Mouse (Mus musculus) cortical plate, adult 2 months (tissue): ENCODE data around the gene As3mt. TPM values are rescaled to one million over a fixed set of nuclear protein-coding genes. Genes with fewer than 3 reads are reported as not detected.
"Not testable (repeated sequence)": the region's sequence is repeated elsewhere in the genome, so short reads cannot be mapped to it uniquely, and the experiment has no call there.

Source experiments
- H3K27ac ChIP-seq: fragments of 200-500 bp; 2 replicates; pipeline ENCODE4 v1.5.1; 2012; ENCODE audit warnings: low read length, control low read depth, inconsistent platforms; ENCODE audit not compliant: insufficient read depth
- H3K4me1 ChIP-seq: fragments of 200-500 bp; 2 replicates; pipeline ENCODE4 v1.6.1; 2011; ENCODE audit warnings: low read length; ENCODE audit not compliant: control insufficient read depth, insufficient read depth
- H3K4me3 ChIP-seq: fragments of 200-500 bp; 2 replicates; pipeline ENCODE4 v1.5.1; 2011; ENCODE audit warnings: mild to moderate bottlenecking, low read length, control low read depth; ENCODE audit not compliant: insufficient read depth
- CTCF ChIP-seq: fragments of 200-500 bp; IDR thresholded peaks from 2 replicates; pipeline ENCODE4 v1.5.1; 2011; ENCODE audit warnings: mild to moderate bottlenecking, control low read depth, low read length; ENCODE audit not compliant: insufficient read depth; ENCODE audit errors: extremely low read depth
- POLR2A ChIP-seq: fragments of 200-500 bp; IDR thresholded peaks from 2 replicates; pipeline ENCODE4 v1.6.1; 2011; ENCODE audit warnings: mild to moderate bottlenecking, low read length, control low read depth; ENCODE audit not compliant: insufficient read depth; ENCODE audit errors: extremely low read depth
- polyA plus RNA-seq: library from polyadenylated mRNA; depleted of rRNA; stranded (reverse); fragments of >200 nt; gene quantifications from 2 replicates; pipeline ENCODE4 v1.2.3, GENCODE M21; 2012

As3mt gene
- polyA plus RNA-seq, 1 experiment, result 15.5 TPM

DNA sequence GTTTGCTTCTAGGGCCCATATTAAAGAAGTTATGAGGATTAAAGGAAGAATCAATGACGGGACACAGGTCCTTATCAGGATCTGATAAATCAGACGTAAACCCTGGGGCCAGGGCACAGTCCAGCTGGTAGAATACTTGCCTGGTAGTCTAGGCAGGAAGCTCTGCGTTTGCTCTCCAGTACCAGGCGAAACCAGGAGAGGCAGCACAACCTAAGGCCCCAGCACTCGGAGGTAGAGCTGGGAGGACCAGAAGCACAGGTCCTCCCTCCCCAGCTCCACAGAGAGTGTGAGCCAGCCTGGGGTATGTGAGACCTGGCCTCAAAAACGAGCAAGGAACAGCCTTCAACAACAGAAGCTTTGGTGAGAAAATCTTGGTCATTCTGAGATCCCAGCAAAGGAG lies 34.3 kb downstream of the As3mt start:
- no peaks in the 10 kb centered on the region for H3K4me1 ChIP-seq
- H3K27ac ChIP-seq, result no peak overlapping the region
- no peak overlapping the region for H3K4me3 ChIP-seq
- TF ChIP-seq POLR2A, result no peak
- no peak for TF ChIP-seq CTCF

DNA sequence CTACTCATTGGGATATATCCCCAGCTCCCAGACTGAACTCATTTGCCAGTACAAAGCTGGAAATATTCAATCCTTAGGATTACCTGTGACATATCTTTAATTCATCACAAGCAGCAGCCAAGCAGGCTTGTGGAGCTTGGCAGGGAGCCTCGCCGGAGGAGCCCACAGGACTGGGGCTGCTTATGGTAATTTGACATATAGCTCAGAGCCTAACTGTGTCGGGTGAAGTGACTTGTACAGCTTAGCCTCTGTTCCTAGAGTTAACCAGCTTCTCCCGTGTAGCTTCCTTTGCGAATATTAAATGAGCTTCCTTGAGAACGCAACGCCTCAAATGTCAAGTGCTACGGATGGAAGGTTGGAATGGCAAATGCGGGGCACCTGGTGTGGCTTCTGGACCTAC lies 37.4 kb downstream of the As3mt start:
- Histone ChIP-seq H3K4me3 (no peak overlapping the region), H3K27ac (no peak overlapping the region), H3K4me1 (no peaks in the 10 kb centered on the region)
- TF ChIP-seq CTCF (no peak), POLR2A (no peak)

DNA sequence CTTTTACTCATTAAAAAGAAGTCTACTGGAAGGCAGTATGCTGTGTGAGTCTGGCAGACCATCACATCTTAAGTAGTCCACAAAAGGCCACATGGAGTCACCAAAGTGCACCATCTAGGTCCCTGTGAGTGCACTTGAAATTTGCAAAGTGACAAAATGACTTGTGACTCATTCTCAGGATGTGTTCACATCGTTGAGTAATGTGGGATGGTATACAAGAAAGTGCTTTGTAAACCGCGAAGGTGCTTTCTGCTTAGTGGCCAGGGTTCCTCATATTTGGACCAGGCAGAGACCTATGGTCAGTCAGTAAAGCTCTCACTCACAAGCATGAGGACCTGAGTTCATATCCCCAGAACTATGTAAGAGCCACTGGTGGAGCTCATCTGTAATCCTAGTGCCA lies 40.5 kb downstream of the As3mt start:
- TF ChIP-seq CTCF, result no peak
- no peak for TF ChIP-seq POLR2A
- Histone ChIP-seq H3K4me3 (no peak overlapping the region), H3K4me1 (no peaks in the 10 kb centered on the region), H3K27ac (no peak overlapping the region)

DNA sequence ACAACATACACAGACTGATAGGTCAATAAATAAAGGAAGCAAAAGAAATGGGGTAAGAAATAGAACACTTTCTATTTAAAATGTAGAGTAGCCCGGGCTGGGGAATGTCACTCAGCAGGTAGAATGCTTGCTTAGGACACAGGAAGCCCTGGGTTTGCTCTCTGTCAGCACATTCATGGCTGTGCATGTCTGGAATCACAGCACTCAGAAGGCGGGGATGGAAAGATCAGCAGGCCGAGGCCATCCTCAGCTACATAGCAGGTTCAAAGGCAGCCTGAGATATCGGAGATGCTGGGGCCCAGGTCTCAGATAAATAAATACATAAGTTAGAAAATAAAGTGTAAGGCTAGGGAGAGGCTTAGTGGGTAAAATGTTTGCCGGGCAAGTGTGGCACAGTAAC lies 45.0 kb downstream of the As3mt start:
- TF ChIP-seq CTCF, result no peak
- no peak for TF ChIP-seq POLR2A
- Histone ChIP-seq H3K4me3 (no peak overlapping the region), H3K27ac (no peak overlapping the region), H3K4me1 (no peaks in the 10 kb centered on the region)

DNA sequence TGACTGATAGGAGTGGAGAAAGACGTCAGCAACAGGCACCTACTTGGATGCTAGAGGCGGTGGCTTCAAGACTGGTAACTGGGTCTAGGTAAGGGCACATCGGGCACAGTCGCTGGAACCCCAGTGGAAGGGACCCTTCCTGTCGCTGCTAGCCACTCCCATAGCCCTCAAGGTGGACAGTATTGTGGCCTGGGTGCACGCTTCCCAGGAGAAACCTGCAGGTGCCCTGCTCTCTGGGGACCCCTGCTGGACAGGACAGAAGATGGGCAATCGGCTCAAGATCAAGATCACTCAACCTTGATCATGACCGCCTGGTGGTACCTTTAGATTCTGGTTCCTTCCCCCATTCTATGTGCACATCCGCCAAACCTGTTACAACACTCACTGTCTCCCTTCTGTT lies 47.8 kb downstream of the As3mt start:
- TF ChIP-seq POLR2A, result no peak
- TF ChIP-seq CTCF, result peak; percentile 38; the same call in 1 of the 2 replicates
- Histone ChIP-seq H3K27ac (no peak overlapping the region), H3K4me1 (no peaks in the 10 kb centered on the region), H3K4me3 (no peak overlapping the region)

DNA sequence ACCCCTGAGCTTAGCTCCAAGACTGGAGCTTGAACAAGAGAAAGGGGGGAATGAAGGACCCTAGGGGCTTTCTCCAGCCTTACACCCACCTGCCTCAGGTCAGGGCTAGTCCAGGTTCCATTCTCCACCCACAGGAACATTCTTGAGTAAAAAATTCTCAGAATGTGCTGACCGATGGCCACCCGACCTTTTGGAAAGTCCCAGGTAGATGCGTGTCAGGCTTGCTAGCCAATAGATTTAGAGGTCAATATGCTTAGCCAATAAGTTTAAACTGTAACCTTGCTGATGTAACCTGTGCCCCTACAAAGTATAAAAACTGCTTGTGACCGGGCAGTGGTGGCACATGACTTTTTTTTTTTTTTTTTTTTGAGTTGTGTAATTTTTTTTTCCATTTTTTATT lies 49.0 kb downstream of the As3mt start:
- no peak for TF ChIP-seq CTCF
- no peak for TF ChIP-seq POLR2A
- Histone ChIP-seq H3K27ac (no peak overlapping the region), H3K4me3 (no peak overlapping the region), H3K4me1 (no peaks in the 10 kb centered on the region)

DNA sequence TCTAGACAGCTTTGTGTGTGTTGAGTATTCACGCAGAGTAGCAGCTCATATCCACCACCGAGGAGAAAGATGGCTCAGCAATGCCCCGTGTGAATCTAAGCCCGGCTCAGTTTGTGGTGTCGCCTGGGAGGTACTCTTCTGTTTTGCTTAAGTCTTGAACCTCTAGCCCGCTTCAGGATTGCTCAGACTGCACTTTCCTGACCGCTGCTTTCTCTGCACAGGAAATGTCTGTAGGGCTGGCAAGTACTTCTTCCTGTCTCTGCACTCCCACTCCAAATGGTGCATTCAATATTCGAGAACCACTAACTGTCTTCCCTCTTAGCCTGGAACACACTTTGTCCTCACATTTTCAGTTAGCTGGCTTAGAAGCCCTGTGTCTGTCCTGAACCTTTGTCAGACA lies 51.8 kb downstream of the As3mt start:
- TF ChIP-seq POLR2A, result no peak
- TF ChIP-seq CTCF, result no peak
- H3K4me1 ChIP-seq, result no peaks in the 10 kb centered on the region

DNA sequence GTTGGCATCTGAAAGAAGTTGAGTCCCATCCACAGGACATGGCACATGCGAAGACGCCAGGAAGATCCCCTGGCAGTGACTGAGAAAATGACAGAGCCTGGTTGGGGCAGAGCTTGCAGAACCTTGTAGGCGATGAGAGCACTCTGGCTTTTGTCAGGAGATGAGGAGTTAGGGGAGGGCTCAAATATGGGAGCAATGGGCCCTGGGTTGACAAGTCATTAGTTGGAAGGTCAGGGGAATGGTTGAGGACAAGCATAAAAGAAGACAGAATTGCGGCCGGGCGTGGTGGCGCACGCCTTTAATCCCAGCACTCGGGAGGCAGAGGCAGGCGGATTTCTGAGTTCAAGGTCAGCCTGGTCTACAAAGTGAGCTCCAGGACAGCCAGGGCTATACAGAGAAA lies 52.7 kb downstream of the As3mt start:
- not testable (repeated sequence) for H3K4me3 ChIP-seq, H3K4me1 ChIP-seq, H3K27ac ChIP-seq

More for the DNA sequence above, 51.8 kb downstream of the As3mt start:
- no peak overlapping the region for H3K4me3 ChIP-seq
- H3K27ac ChIP-seq, result no peak overlapping the region

DNA sequence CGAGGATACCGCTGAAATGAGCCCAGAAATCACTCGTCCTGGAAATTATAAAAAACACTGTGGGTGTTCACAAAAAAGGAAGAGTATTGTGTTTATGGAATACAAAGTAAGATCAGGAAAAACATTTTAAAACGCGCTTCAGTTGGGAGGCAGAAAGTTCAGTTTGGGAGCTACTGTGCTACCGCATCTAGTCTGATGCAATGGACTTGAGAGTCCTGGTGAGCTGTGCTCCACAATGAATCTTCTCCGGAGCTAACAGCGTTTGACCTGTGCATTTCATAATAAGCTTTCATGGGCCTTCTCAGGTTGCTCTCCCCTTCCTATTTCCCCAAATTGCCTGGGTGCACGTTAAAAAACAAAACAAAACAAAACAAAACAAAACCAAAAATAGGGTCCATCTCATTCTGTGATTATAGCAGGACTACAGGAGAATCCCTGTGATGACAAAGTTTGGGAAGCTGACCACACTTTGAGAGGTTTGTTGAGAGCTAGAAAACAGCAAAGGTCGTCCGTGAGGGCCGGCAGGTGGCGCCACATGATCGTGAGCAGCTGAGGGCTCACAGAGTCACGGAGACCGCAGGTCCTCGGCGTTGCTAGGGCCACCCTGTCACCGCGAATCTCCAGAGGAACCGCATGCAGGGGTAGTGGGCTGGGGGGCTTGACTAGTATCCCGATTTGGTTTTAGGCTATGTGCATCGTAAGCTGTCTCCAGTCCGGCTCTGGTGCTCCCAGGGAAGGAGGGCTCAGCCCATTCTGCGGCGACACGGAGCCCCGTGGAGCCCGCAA lies 53.3 kb downstream of the As3mt start:
- peak overlapping the region; percentile 98 for H3K4me3 ChIP-seq
- no peaks in the 10 kb centered on the region for H3K4me1 ChIP-seq
- H3K27ac ChIP-seq, result 0 out of 2 replicates have a peak overlapping the region, but pooled peaks have one; percentile 25
- TF ChIP-seq CTCF, result peak; percentile 92
- no peak for TF ChIP-seq POLR2A

DNA sequence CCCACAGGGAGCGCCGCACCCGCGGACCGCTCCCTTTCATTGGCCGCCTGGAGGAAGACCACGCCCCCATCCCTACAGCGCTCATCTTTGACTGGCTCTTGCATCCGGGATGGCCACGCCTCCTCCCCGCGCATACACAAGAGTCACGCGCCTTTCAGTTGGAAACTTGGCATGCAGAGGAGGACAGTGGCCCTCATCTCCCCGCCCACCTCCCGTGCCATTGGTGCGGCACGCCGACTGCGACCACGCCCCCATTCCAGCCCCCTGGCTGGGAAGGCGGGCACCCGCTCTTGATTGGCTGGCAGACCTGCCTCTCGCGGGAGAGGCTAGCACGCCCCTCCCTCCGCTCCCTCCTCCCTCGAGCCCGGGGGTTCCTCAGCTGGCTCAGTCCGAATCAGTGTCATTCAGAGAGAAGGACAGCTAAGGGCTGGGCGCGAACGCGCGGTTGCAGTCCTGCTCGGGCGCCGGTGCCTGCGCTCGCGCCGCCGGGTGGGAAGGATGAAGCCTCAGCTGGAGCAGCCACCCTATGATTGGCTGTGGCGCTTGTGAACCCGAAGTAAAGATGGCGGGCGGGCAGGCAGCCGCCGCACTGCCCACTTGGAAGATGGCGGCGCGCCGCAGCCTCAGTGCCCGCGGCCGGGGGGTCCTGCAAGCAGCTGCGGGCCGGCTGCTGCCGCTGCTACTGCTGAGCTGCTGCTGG lies 54.1 kb downstream of the As3mt start, which contains the start of gene Cnnm2:
Gene Cnnm2, plus strand, starts transcription at position 350 of the 700 bp plus-strand sequence.
- TF ChIP-seq CTCF (no peak), POLR2A (peak; percentile 98)
- Histone ChIP-seq H3K4me1 (no peaks in the 10 kb centered on the region), H3K4me3 (peak within 1 kb of the TSS; percentile 98), H3K27ac (peak within 1 kb of the TSS; percentile 71)

DNA sequence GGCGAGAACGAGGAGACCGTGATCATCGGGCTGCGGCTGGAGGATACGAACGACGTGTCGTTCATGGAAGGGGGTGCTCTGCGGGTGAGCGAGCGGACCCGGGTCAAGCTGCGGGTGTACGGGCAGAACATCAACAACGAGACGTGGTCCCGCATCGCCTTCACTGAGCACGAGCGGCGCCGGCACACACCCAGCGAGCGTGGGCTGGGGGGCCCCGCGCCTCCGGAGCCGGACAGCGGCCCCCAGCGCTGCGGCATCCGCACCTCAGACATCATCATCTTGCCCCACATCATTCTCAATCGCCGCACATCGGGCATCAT lies 54.7 kb downstream of the As3mt start:
- Histone ChIP-seq H3K4me1 (no peaks in the 10 kb centered on the region), H3K27ac (peak overlapping the region; percentile 71), H3K4me3 (peak overlapping the region; percentile 98)
- no peak for TF ChIP-seq CTCF
- TF ChIP-seq POLR2A, result no peak
